Mouse (Mus musculus): ENCODE results near the gene Tlr2.

GRCm38 (mm10) chr3:83862956-83863355, 21.4 kb upstream of the Tlr2 start:
- TF ChIP-seq ZNF384 (IDR thresholded peaks at IDR 0.05; ENCODE audit: low read depth, low read length), result no peak
- TF ChIP-seq ZC3H11A (IDR thresholded peaks at IDR 0.05; ENCODE audit: borderline replicate concordance, low read depth, low read length), result no peak
- no peak for TF ChIP-seq CHD2 (IDR thresholded peaks at IDR 0.05; ENCODE audit: low read depth, low read length)

Data from ES-E14 (cell line).